10 mouse cellular contexts compared by ENCODE assay signal in the genomic region with DNA sequence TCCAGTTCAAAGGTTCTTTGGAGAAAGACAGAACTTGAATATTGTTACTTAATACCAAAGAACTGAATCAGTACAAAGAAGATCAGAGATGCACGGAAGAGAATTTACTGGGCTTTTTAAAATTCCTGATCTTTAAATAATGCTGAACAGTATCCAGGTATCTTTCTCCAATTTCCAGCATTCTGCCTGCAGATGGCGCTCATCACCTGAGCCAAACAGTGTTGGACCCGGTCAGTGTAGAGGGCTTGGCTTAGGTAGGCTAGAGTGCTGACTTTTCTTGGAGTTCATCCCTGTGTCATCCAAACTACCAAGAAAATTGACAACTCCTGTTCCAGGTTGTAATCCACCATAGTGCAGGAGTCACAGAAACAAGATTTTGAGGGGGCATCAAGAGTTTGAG. TPM values are rescaled to one million over a fixed set of nuclear protein-coding genes. Genes with fewer than 3 reads are reported as not detected.
DNase-seq lines count a peak whose midpoint lies in the region; ATAC-seq and TF ChIP-seq lines count a peak whose summit lies in the region.
"Had no signal": no experiment of that assay in that cellular context is flagged by ENCODE, and none has a peak within 500 bp of the region (broad histone marks: within the 10 kb centered on the region; RNA-seq: fewer than 3 reads in every experiment).

No protein-coding gene starts in this region.

- 30% methylated on average over 3 of the region's 3 CpGs for WGBS in forebrain, embryonic 12.5 days

- no peak overlapping the region for H3K4me3 ChIP-seq in ES-E14 (ENCODE audit: insufficient read depth in 1 of 2, low read depth in 1 of 2, low read length in 2 of 2, poor library complexity in 1 of 2, severe bottlenecking in 1 of 2)
- H3K4me3 ChIP-seq in forebrain, embryonic 12.5 days (replicated peaks), result no peak overlapping the region
- H3K4me3 ChIP-seq: embryonic facial prominence, embryonic 13.5 days; liver, embryonic 15.5 days had no signal

- in situ Hi-C loops in ES-E14 (cut with MboI; ENCODE audit: low sequenced_read_pairs in 2 of 2, unreplicated experiment in 2 of 2), result no loop called here

- H3K27me3 ChIP-seq in forebrain, embryonic 12.5 days, result peaks cover 36% of the 10 kb centered on the region

- peak; percentile 35 for DNase-seq in layer of hippocampus, adult 11-12 months (ENCODE audit: low spot score)
- DNase-seq in layer of hippocampus, adult 9-11 months, result no peak
- peak; percentile 55 for DNase-seq in ES-E14 (ENCODE audit: low read depth, low spot score)
- DNase-seq in brain, adult 2 months (ENCODE audit: low read depth, low spot score), result peak; percentile 32
- DNase-seq in left cerebral cortex, postnatal 14 days (ENCODE audit: low spot score in 2 of 2), result peak; percentile 8 to 54
- DNase-seq in retina, postnatal 1 day, result peak; percentile 46

- H3K9ac ChIP-seq in ES-E14 (ENCODE audit: insufficient read depth, low read depth, low read length, poor library complexity, severe bottlenecking), result no peak overlapping the region
- no peak overlapping the region for H3K9ac ChIP-seq in forebrain, embryonic 12.5 days
- H3K9ac ChIP-seq: embryonic facial prominence, embryonic 13.5 days; liver, embryonic 15.5 days had no signal

- peaks cover 6 to 10% of the 10 kb centered on the region in 2 experiments for H3K4me1 ChIP-seq in ES-E14 (ENCODE audit: control insufficient read depth in 2 of 2, insufficient read depth in 2 of 2, low read length in 2 of 2, poor library complexity in 1 of 2)
- H3K4me1 ChIP-seq in forebrain, embryonic 12.5 days, result peaks cover 8% of the 10 kb centered on the region

- no peaks in the 10 kb centered on the region for H3K36me3 ChIP-seq in ES-E14 (ENCODE audit: control insufficient read depth, insufficient read depth, low read length, poor library complexity, severe bottlenecking)
- no peaks in the 10 kb centered on the region for H3K36me3 ChIP-seq in forebrain, embryonic 12.5 days (replicated peaks)
- H3K36me3 ChIP-seq: embryonic facial prominence, embryonic 13.5 days; liver, embryonic 15.5 days had no signal

- H3K9me3 ChIP-seq in ES-E14 (ENCODE audit: control insufficient read depth, insufficient read depth, low read depth, low read length), result no peaks in the 10 kb centered on the region
- 0 out of 2 replicates have a peak, but pooled peaks cover 4% of the 10 kb centered on the region for H3K9me3 ChIP-seq in forebrain, embryonic 12.5 days
- H3K9me3 ChIP-seq: embryonic facial prominence, embryonic 13.5 days; liver, embryonic 15.5 days had no signal

- no peak overlapping the region for H3K27ac ChIP-seq in ES-E14 (ENCODE audit: insufficient read depth, low read depth, low read length, poor library complexity, severe bottlenecking)
- no peak overlapping the region for H3K27ac ChIP-seq in forebrain, embryonic 12.5 days
- H3K27ac ChIP-seq: embryonic facial prominence, embryonic 13.5 days; liver, embryonic 15.5 days had no signal

- peak; percentile 63 for ATAC-seq in granulocyte monocyte progenitor cell, adult 5-6 weeks (replicated peaks; ENCODE audit: poor library complexity, severe bottlenecking)
- no peak for ATAC-seq in forebrain, embryonic 12.5 days (ENCODE audit: low FRiP score)

- intact Hi-C loops in left cerebral cortex, postnatal 14 days (cut with DNase I), result no loop called here

- no peak overlapping the region for H3K4me2 ChIP-seq in forebrain, embryonic 12.5 days
- H3K4me2 ChIP-seq: embryonic facial prominence, embryonic 13.5 days; liver, embryonic 15.5 days had no signal

TF ChIP-seq in ES-E14, 5 proteins besides CTCF, POLR2A, EP300 and RAD21:
- no peak for TF ChIP-seq HCFC1 (IDR thresholded peaks at IDR 0.05; ENCODE audit: borderline replicate concordance, insufficient read depth, low read length)
- TF ChIP-seq ZC3H11A (IDR thresholded peaks at IDR 0.05; ENCODE audit: borderline replicate concordance, low read depth, low read length), result peak; percentile 50; the same call in 1 of the 2 replicates
TF ChIP-seq in ES-E14: peak in this region for 1.

RNA-seq across cellular contexts. Expression of a gene that starts 3.1 kb away (rescaled TPM):
- total RNA-seq in ES-E14 (2012; rRNA removed), result 2.5 and 4.6 TPM in 2 replicates
- total RNA-seq in granulocyte monocyte progenitor cell, adult 5-6 weeks (2014; fragmentation: Nextera tagmentation), result 10.7 and 16.7 TPM in 2 replicates
- 11.6 and 11.7 TPM in 2 replicates for total RNA-seq in granulocyte monocyte progenitor cell, adult 5-6 weeks (2017)
- 1 to 10 TPM in 1 of 2 experiments, under 1 TPM in 1; 0.79 to 1.3 TPM for total RNA-seq in left cerebral cortex, postnatal 14 days (2021)
- polyA plus RNA-seq in forebrain, embryonic 12.5 days (2016; fragmentation: Nextera tagmentation; extraction: Ambion mirVana), result 0.15 and 0.28 TPM in 2 replicates
